Mouse (Mus musculus) inflammation-experienced regulatory T-cells, adult 6 months (primary cell): ENCODE results near the gene Eif2b5. TPM values are rescaled to one million over a fixed set of nuclear protein-coding genes. Genes with fewer than 3 reads are reported as not detected.
"Not testable (repeated sequence)": the region's sequence is repeated elsewhere in the genome, so short reads cannot be mapped to it uniquely, and the experiment has no call there.

Experiments used
- ATAC-seq: one replicate; pipeline ENCODE4 v1.8.0; 2017
- polyA plus RNA-seq, 3 experiments: library from polyadenylated mRNA; unstranded; fragments of 100-300 nt; shearing (Covaris generic); gene quantifications; one replicate each; pipeline ENCODE4 v1.2.1; 2017

The Eif2b5 gene
- polyA plus RNA-seq, result 10 to 100 TPM; 13.1 to 19.0 (median 14.8) TPM

DNA sequence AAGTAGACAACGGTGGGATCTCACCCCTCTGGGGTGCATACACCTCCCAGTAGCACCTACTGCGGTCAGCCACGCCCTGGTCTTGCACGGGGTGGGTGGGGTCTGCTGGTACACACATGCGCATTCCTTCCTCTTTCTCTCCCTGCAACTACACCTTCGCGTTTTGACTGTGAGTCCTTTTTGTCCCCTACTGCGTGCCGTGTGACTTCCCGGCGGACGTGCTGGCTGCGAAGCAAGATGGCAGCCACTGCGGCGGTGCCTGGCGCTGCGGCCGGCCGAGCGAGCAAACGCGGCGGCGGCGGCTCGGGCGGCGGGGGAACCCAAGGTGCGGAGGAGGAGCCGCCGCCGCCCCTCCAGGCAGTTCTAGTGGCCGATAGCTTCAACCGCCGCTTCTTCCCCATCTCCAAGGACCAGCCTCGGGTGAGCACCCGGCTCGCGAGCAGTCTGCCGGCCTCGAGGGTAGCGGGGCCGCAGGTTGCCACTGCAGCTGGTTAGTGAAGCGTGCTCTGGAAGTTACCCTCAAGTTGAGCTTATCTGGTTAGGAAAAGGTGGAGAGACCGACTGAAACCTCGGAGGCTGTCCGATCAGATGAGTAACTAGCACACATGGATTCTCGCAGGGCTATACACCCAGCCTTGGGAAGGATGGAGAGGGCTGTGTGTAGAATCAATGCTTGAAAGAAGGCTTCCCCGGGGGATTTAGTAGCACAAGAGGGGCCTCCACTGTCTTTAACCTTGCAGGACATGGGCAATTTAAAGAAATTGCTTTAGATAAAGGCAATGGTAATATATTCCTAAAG, at the start of gene Eif2b5:
Eif2b5 (plus strand) TSS at position 141 of the 799 bp plus-strand sequence.
- peak; percentile 83 for ATAC-seq

DNA sequence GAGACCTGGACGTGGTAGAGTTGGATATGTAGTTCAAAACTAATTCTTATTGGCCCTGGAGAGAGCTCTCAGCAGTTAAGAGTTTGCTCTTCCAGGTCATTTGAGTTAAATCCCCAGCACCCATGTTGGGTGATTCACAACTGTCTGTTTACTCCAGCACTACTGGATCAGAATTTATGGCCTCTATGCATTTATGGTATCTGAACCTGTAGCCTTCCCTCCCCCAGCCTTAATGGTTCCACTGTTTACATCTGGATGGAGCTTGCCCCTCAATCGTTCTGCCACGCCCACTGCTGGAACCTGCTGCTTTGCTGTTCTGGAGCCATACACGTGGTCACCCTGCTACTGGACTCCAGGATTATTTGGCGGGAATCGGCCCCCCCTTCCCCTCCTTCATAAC, 46.8 kb upstream of the Eif2b5 start:
- ATAC-seq, result no peak

DNA sequence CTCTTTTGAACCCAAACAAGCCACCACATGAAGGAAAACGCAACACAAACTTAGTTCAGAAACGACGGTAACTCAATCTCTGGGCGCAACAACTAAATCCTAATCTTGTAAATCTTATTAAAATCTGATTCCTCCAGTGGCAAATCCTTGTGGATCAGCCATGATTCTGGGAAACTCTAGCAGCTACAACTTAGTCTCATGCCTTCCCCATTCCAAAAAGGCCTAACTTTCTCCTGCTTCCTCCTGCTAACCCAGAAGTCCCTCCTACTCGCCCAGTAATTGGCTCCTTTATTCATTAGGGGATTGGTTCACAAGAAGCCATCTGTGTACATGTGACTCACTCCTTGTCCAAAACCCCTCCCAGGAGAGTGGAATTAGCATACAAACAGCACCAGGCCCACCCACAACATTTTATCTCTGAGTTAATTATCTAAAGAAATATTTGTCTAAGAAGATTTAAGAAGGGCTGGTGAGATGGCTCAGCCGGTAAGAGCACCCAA, 44.4 kb upstream of the Eif2b5 start:
- ATAC-seq, result no peak

DNA sequence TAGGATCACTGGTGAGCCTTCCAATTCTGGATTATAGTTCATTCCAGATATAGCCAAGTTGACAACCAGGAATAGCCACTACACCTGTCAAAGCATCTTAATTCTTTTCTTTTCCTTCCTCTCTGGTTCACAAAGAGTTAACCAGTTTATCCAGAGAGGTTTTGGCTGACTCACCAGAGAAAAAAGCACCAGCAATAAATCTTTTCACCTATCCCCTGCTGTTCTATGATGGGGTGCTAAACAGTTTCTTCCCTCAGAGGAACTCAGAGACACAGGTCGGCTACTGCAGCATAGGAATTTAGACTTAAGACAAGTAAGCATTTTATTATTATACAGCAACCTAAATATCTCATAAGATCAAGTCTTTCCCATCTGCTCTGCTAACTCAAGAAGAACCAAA, 42.5 kb upstream of the Eif2b5 start:
- ATAC-seq, result no peak

DNA sequence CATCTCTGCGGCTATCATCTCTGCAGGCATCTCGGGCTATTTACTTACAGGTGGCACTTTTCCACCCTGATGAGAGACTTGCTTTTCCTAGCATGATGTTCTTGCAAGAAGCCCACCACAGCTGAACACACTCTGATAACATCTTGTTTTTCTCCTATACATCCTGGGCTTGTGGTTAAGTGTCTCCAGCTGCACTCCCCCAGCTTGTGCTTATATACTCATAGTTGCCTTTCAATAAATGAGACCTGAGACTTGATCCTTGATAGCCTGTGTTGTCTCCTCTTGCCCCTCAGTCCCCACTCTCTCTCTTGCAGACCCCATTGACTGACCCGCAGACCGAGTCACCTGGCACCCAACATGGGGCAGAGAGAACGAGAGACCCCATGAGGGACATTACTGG, 39.9 kb upstream of the Eif2b5 start:
- not testable (repeated sequence) for ATAC-seq

DNA sequence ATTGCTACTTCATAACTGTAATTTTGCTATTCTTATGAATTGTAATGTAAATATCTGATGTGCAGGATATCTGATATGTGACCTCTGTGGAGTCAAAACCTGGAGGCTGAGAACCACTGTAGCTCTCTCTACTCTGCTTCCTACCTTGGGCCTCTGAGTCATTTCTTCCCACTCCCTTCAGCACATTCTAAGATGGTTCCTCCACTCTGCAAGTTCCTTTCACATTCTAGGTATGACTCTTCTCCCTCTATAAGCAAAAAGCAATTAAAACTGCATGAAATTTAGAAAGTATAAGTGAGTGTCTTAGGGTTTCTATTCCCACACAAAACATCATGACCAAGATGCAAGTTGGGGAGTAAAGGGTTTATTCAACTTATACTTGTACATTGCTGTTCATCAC, 33.9 kb upstream of the Eif2b5 start:
- no peak for ATAC-seq

DNA sequence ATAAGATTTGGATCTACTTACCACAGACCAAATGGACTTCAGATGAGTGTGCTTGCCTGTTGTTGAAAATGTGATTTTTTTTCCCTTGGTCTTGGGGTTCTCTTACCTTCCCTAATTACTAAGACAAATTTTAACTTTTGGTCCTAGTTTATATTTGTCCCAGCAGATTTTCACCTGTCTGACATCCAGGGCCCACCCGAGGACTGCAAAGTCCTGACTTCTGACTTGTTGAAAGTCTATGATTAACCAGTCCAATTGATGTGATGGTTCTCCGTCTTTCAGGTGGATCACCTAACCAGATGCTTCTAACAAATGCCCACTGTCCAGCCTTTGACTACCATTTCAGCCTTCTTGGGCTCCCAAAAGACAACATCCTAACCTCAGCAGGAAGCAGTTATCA, 27.6 kb upstream of the Eif2b5 start:
- no peak for ATAC-seq

DNA sequence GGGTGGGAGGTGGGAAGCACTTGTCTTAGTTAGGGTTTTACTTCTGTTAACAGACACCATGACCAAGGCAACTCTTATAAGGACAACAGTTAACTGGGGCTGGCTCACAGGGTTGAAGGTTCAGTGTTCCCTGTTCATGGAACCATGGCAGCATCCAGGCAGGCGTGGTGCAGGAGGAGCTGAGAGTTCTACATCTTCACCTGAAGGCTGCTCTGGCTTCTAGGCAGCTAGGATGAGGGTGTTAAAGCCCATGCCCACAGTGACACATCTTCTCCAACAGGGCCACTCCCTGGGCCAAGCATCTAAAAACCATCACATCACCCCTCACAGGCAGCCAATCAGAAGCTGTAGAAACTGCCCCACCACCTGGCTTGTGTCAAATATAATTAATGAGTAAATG, 26.9 kb upstream of the Eif2b5 start:
- no peak for ATAC-seq

DNA sequence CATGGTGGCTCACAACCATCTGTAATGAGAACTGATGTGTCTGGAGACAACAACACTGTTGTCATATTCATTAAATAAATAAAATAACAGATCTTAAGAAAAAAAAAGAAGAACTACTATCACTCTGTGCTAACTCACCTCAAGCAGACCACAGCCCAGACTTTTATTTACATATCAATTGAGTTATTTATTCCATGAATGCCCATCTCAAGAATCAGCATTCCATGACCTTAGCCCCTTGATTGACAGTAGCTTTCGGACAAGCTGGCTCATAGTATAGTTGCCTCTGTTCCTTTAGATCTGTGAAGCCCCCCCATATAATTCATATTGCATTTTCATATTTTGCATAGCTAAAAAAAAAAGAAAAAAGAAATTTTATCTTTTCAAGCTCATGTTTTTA, 24.9 kb upstream of the Eif2b5 start:
- no peak for ATAC-seq

DNA sequence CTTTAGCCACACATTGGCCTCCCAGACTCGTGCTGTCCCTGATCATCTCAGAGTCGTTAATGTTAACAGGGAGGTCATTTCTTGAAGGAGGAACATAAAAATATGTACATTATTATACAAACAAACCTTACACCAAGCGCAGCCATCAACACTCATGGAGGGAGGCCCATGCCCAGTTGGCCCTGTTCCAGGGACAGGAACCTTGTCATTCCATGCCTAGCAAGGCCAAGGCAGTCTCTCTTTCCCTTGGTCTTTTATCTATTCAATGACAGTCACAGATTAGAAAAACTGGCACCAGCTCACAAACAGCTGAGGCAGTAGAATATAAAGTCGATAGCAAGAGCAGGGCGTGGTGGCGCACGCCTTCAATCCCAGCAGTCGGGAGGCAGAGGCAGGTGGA, 24.4 kb upstream of the Eif2b5 start:
- no peak for ATAC-seq

DNA sequence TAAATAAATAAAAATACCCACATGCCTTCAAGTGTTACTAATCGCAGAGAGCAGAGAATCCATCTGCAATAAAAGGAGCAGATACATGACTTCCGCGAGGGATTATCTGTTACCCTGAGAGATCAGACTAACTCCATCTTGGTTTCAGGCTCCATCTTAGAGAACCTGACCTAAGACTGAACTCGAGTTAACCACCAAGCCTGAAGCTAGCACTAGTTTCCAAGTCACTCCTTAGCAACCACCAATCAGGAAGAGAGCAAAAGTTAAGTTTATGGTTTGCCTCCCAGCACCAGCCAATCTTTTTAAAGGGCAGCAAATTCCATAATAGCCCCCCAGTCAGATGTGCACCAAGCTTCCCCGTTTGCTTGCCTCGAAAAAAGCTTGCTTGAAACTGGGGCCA, 23.8 kb upstream of the Eif2b5 start:
- ATAC-seq, result no peak

DNA sequence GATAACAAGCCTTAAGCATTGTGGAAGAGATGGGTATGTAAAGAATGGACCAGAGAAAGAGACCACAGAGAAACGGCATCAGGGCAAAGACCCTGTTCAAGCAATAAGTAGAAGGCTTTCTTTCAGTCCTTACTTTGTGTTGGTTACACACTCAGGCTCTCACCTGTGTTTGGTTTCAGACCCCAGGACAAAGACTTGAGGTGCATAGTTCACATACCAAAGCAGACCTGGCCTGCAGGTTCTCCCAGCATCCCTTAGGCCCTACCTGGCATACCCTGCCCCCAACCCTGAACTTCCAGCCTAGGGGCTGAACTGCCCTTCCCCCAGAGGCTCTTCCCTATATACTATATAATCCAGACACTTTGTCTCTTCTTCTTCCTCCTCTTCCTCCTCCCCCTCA, 23.3 kb upstream of the Eif2b5 start:
- ATAC-seq, result no peak

DNA sequence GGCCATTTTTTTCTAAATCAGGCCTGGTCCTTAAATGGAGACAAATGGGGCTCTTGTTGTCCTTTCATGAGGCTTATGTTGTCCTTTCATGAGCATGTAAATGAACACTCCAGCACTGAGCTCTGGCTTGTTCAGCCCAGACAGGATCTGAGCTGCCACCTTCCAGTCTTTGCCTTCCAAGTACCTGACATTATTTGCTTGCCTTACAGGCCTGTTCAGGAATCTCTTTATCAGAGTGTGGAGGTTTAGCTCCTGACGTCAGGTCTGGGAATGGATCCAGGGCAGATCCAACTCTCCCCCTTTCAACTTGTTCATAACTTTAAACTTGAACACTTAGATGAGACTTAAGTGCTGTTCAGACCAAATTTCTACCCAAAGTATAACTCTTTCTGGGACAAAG, 21.8 kb upstream of the Eif2b5 start:
- ATAC-seq, result no peak

DNA sequence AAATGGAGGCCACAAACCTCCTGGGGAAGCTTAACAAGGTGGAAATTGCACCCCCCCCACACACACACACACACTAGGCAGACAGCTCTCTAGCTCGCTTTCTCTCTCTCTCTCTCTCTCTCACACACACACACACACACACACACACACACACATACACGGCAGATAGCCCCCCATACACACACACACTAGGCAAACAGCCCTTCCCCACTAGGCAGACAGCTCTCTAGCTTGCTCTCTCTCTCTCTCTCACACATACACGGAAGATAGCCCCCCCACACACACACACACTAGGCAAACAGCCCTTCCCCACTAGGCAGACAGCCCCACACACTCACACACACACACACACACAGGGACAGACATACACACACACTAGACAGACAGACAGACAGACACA, 21.3 kb upstream of the Eif2b5 start:
- no peak for ATAC-seq

DNA sequence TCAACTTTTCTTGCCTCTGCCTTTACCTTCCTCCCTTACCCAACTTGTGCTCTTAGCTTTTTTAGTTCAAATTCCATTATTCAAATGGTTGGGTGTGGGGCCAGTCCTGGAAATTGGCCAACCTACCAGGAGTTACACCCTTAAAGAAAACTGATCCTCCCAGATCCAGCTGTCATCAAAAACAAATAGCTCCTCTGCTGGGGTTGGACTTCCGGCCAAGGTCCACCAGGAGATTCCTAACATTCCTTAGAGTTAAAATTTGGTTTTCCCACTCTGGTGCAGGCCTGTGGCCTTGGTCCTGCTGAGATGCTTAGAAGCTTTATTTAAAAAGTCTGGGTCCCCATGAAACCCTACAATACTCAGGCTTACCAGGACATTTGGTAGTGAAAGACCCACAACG, 20.1 kb upstream of the Eif2b5 start:
- ATAC-seq, result no peak

DNA sequence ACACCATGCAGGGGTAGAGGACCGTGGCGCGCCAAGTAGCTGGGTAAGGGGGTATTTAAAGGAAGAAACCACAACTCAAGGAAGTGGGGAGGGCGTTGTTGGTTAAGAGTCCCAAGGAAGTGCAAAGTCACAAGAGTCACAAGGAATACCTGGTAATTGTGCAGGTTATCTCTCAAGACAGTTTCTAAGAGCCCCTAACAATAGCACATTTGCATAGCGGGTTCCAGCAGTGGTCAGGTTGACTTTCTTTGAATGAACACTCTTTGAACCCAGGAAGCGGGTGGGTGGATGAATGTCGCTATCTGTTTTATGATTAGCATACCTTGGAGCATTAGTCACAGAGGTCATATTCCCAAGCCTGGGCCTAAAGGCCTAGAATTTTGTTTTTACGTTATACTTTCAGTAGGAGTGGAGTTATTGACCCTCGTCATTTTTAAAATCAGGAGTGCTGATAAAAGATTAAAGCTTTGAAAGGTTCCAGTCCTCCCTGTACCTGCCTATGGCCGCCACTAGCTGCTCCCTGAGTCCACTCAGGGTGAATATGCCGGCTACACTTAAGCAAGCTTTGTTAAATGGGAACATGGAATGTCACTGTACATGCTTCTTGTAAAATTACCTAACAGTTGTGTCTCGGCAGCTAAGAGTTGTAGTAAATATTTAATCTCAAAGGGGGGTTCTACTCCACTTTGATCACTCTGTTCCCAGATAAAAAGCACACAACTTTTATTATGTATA, 19.4 kb upstream of the Eif2b5 start:
- not testable (repeated sequence) for ATAC-seq

DNA sequence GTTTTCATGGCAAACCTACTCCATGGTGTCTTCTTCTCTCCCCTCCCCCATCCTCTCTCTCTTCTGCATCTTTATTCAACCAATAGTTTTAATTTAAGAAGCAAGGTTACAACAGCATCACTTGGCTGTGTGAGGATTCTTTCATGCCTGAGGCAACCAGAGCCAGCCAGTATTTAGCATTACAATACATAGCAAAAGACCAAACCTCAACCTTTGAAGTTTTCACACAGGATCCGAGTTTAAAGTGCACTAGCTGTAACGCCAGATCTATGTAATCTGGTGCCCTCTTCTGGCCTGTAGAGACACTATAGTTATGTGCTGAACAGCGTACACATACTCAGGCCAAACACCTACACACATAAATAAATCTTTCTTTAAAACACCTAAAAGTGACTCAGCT, 18.5 kb upstream of the Eif2b5 start:
- no peak for ATAC-seq

DNA sequence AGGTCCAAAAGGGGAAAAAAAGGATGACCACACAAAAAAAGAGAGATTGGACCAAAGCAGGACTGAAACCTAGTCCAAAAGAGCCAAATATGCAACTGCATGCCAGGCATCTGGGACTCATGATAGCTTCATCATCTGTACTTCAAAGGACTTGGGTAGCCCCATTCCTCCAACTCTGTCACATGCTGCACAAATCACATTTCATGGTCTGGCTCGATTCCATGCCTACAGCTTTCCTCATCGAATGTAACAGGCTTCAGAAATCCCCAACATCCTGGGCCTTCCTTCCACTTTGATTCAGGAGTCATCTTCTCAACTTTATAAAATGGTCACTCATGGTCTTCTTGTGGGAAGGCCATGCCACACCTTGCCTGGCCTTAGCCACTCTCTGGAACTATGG, 16.9 kb upstream of the Eif2b5 start:
- ATAC-seq, result no peak

DNA sequence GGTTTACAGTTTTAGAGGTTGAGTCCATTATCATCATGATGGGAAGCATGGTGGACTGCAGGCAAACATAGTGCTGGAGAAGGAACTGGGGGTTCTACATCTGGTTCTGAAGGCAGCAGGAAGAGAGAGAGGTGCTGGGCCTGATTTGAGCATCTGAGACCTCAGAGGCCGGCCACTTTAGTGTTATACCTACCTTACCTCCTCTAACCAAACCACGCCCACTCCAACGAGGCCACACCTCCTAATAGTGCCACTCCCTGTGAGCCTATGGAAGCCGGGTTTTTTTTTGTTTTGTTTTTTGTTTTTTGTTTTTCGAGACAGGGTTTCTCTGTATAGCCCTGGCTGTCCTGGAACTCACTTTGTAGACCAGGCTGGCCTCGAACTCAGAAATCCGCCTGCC, 14.9 kb upstream of the Eif2b5 start:
- ATAC-seq, result not testable (repeated sequence)

DNA sequence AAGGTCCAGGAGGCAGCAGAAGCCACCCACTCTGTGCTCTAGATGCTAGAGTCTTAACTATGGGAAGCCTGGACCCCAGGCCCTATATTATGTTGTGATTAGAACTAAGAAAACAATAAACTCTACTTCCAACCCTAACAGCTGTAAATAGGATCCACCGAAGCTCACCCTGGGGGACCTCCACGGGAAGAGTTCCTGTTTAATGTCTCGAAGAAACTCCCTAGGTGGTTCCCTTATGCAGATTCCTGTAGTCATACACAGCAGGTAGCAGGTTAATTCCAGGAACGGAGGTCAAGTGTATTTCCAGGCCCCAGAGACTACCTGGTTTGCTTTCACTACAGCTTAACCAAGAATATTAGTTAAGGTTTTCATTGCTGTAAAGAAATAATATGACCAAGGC, 13.6 kb upstream of the Eif2b5 start:
- no peak for ATAC-seq

DNA sequence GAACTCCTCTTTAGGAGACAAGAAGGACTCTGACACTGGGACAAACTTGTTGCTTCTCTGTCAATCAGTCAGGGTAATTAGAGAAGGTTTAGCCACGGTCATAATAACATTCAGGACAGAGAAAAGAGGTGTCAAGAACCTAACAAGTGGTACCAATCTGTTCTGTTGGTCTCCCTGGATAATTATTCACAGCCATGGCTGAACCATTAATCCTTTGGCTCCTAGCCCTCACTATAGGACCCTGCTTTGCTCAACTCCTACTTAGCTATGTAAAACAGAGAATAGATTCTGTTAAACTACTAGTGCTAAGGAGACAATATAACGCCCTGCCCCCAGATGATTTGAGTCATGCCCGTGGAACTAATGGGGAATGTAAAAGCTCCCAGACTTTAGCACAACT, 12.6 kb upstream of the Eif2b5 start:
- ATAC-seq, result no peak

DNA sequence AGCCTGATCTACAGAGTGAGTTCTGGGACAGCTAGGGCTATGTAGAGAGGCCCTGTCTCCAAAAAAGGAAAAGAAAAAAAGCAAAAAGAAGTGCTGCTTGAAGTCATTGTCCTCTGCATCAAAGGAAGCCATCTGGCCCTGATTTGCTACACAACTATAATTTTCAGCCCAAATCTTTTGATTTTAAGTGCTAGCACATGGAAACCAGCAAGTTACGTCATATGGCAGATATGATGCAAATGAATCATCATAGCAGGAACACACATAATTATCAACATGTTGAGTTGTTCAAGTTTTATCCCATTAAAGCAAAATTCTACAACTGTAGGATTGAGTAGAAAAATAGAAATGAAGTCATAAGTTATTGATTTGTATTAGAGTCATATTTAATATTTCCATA, 10.5 kb upstream of the Eif2b5 start:
- ATAC-seq, result no peak

DNA sequence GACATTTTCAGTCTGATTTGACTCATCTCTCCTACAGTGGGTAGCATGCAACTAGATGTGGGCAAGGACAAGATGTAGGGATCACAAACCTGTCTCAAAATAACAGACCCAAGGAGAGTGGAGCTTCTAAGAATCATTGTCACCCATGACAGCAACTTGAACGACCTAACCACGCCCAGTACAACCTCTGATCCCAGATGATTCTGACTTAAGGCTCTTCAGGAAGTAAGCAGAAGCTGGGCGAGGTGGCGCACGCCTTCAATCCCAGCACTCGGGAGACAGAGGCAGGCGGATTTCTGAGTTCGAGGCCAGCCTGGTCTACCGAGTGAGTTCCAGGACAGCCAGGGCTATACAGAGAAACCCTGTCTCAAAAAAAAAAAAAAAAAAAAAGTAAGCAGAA, 9.9 kb upstream of the Eif2b5 start:
- ATAC-seq, result not testable (repeated sequence)

DNA sequence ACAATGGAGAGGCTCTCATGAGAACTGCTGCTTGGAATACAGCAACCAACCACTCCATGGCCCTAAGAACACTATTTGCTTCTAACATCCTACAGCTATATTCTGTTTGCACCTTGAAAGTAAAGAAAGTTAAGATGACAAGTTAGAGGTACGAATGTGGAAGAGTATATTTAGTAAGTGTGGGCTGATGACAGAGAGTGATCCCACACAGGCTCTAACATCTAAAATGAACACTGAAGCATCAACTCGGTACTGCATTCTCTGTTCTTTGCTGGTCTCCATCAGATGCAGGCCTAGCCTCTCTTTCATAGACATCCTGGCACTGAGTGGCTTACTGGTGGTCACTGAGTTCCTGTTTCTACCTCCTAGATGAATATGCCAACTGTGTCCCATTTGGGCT, 9.4 kb upstream of the Eif2b5 start:
- ATAC-seq, result no peak
